Mouse (Mus musculus) lung, postnatal 0 days (tissue): ENCODE measurements around the gene Ltn1. TPM values are rescaled to one million over a fixed set of nuclear protein-coding genes. Genes with fewer than 3 reads are reported as not detected.

ENCODE experiments used
- ATAC-seq: fragments of 200-750 bp; cut with Nextera tagmentation; 2 replicates; pipeline ENCODE4 v1.8.0; 2017; ENCODE audit warnings: moderate library complexity
- DNase-seq: peaks from one replicate; pipeline ENCODE4 v3.0.0-alpha.2; 2016; ENCODE audit warnings: low spot score
- H3K27ac ChIP-seq: fragments of 300-500 bp; sonication (generic); 2 replicates; pipeline ENCODE4 v1.5.1; 2014; ENCODE audit warnings: antibody characterized with exemption, mild to moderate bottlenecking, low read length, mixed read lengths
- H3K27me3 ChIP-seq: fragments of 300-500 bp; sonication (generic); replicated peaks from 2 replicates; pipeline ENCODE4 v1.6.1; 2014; ENCODE audit warnings: low read length, mixed read lengths; ENCODE audit not compliant: insufficient read depth
- H3K36me3 ChIP-seq: fragments of 300-500 bp; sonication (generic); 2 replicates; pipeline ENCODE4 v1.6.1; 2014; ENCODE audit warnings: low read length, mixed read lengths; ENCODE audit not compliant: insufficient read depth
- H3K4me1 ChIP-seq: fragments of 300-500 bp; sonication (generic); 2 replicates; pipeline ENCODE4 v1.6.1; 2014; ENCODE audit warnings: antibody characterized with exemption, low read depth, low read length, mixed read lengths; ENCODE audit not compliant: insufficient read depth
- H3K4me2 ChIP-seq: fragments of 300-500 bp; sonication (generic); replicated peaks from 2 replicates; pipeline ENCODE4 v1.6.1; 2014; ENCODE audit warnings: low read depth, mild to moderate bottlenecking, low read length, moderate library complexity, mixed read lengths
- H3K4me3 ChIP-seq: fragments of 300-500 bp; sonication (generic); 2 replicates; pipeline ENCODE4 v1.5.1; 2014; ENCODE audit warnings: low read depth, low read length
- H3K9ac ChIP-seq: fragments of 300-500 bp; sonication (generic); replicated peaks from 2 replicates; pipeline ENCODE4 v1.6.1; 2014; ENCODE audit warnings: low read depth, mild to moderate bottlenecking
- H3K9me3 ChIP-seq: fragments of 300-500 bp; sonication (generic); 2 replicates; pipeline ENCODE4 v1.6.1; 2016; ENCODE audit warnings: low read length, mixed read lengths
- CTCF ChIP-seq: IDR thresholded peaks from 2 replicates; pipeline ENCODE4 v1.5.1; 2016; ENCODE audit warnings: antibody characterized with exemption, mild to moderate bottlenecking
- EP300 ChIP-seq: IDR thresholded peaks from 2 replicates; pipeline ENCODE4 v1.6.1; 2016; ENCODE audit warnings: antibody characterized with exemption, mild to moderate bottlenecking, control low read depth
- WGBS: fragments of 180-500 bp; shearing (Covaris S2); extraction: QIAGEN DNeasy Blood & Tissue Kit; methylation state at CpG from one replicate; pipeline ENCODE4 v1.1.7; 2014; 5-methylcytosine and 5-hydroxymethylcytosine counted together
- polyA plus RNA-seq: library from polyadenylated mRNA; unstranded; fragments of >200 nt; fragmentation: Nextera tagmentation; extraction: Ambion mirVana; gene quantifications from 2 replicates; pipeline ENCODE4 v1.2.1, GENCODE M21; 2015

Ltn1 gene
- polyA plus RNA-seq, result 13.1 and 15.0 TPM in 2 replicates

GRCm38 (mm10) chr16:87432033-87432814, at the start of gene Ltn1:
Gene Ltn1 (minus strand): TSS chr16:87432612.
- ATAC-seq (peak; percentile 100), DNase-seq (peak; percentile 100)
- WGBS, result 2% methylated on average over 55 of the region's 56 CpGs
- H3K4me1 ChIP-seq, result no peaks in the 10 kb centered on the region
- peak within 1 kb of the TSS; percentile 79 for H3K27ac ChIP-seq
- peak within 1 kb of the TSS; percentile 69 for H3K4me2 ChIP-seq
- H3K27me3 ChIP-seq, result no peaks in the 10 kb centered on the region
- no peaks in the 10 kb centered on the region for H3K9me3 ChIP-seq
- H3K36me3 ChIP-seq, result no peaks in the 10 kb centered on the region
- H3K9ac ChIP-seq, result peak within 1 kb of the TSS; percentile 81
- peak within 1 kb of the TSS; percentile 79 for H3K4me3 ChIP-seq
- peak; percentile 67 for TF ChIP-seq EP300
- TF ChIP-seq CTCF, result no peak

GRCm38 (mm10) chr16:87470579-87470978, 38.2 kb upstream of the Ltn1 start:
- H3K9me3 ChIP-seq, result no peaks in the 10 kb centered on the region
- ATAC-seq (no peak), DNase-seq (no peak)
- H3K27ac ChIP-seq, result no peak overlapping the region
- no peak overlapping the region for H3K4me2 ChIP-seq
- H3K4me3 ChIP-seq, result no peak overlapping the region
- H3K4me1 ChIP-seq, result no peaks in the 10 kb centered on the region
- peaks cover 50% of the 10 kb centered on the region; the same call in 1 of the 2 replicates for H3K36me3 ChIP-seq
- TF ChIP-seq CTCF (no peak), EP300 (no peak)
- 81% methylated on average over 4 of the region's 4 CpGs for WGBS
- no peak overlapping the region for H3K9ac ChIP-seq
- no peaks in the 10 kb centered on the region for H3K27me3 ChIP-seq

- H3K36me3 ChIP-seq, result no peaks in the 10 kb centered on the region
- H3K4me3 ChIP-seq, result no peak overlapping the region
- H3K9ac ChIP-seq, result no peak overlapping the region
- no peak overlapping the region for H3K4me2 ChIP-seq
- WGBS, result 96% methylated on average over 3 of the region's 3 CpGs
- H3K27me3 ChIP-seq, result no peaks in the 10 kb centered on the region
- no peak for TF ChIP-seq CTCF
- TF ChIP-seq EP300, result no peak
- H3K4me1 ChIP-seq, result peaks cover 5% of the 10 kb centered on the region; the same call in 1 of the 2 replicates
- no peaks in the 10 kb centered on the region for H3K9me3 ChIP-seq
- no peak for DNase-seq
- H3K27ac ChIP-seq, result no peak overlapping the region
- ATAC-seq, result no peak
Measured at GRCm38 (mm10) chr16:87458752-87459151, 26.3 kb upstream of the Ltn1 start.

GRCm38 (mm10) chr16:87455180-87455611, 22.8 kb upstream of the Ltn1 start:
- H3K27me3 ChIP-seq, result no peaks in the 10 kb centered on the region
- H3K36me3 ChIP-seq, result no peaks in the 10 kb centered on the region
- no peak for TF ChIP-seq EP300
- TF ChIP-seq CTCF, result no peak

GRCm38 (mm10) chr16:87454419-87455179, 22.2 kb upstream of the Ltn1 start, which contains the start of gene Usp16:
Gene Usp16 (plus strand): TSS chr16:87454703.
- peak; percentile 96 for DNase-seq
- Histone ChIP-seq H3K9me3 (no peaks in the 10 kb centered on the region), H3K4me3 (peak within 1 kb of the TSS; percentile 91), H3K4me1 (peaks cover 5% of the 10 kb centered on the region; the same call in 1 of the 2 replicates), H3K9ac (peak within 1 kb of the TSS; percentile 84), H3K4me2 (peak within 1 kb of the TSS; percentile 91), H3K36me3 (no peaks in the 10 kb centered on the region), H3K27me3 (no peaks in the 10 kb centered on the region), H3K27ac (peak within 1 kb of the TSS; percentile 88)
- ATAC-seq, result peak; percentile 99
- TF ChIP-seq CTCF (no peak), EP300 (no peak)
- 10% methylated on average over 38 of the region's 45 CpGs for WGBS

More at GRCm38 (mm10) chr16:87455180-87455611, 22.8 kb upstream of the Ltn1 start:
- H3K27ac ChIP-seq, result peak overlapping the region; percentile 88
- H3K4me3 ChIP-seq, result peak overlapping the region; percentile 91
- no peaks in the 10 kb centered on the region for H3K9me3 ChIP-seq
- H3K4me1 ChIP-seq, result peaks cover 5% of the 10 kb centered on the region; the same call in 1 of the 2 replicates
- WGBS, result under 1% methylated on average over 38 of the region's 38 CpGs
- DNase-seq, result peak; percentile 50
- peak overlapping the region; percentile 84 for H3K9ac ChIP-seq
- peak; percentile 75 for ATAC-seq
- H3K4me2 ChIP-seq, result peak overlapping the region; percentile 91

GRCm38 (mm10) chr16:87453226-87453625, 20.8 kb upstream of the Ltn1 start:
- Histone ChIP-seq H3K27me3 (no peaks in the 10 kb centered on the region), H3K4me1 (peaks cover 5% of the 10 kb centered on the region; the same call in 1 of the 2 replicates), H3K36me3 (no peaks in the 10 kb centered on the region), H3K4me2 (no peak overlapping the region), H3K9ac (no peak overlapping the region), H3K4me3 (no peak overlapping the region), H3K27ac (no peak overlapping the region), H3K9me3 (no peaks in the 10 kb centered on the region)
- no peak for DNase-seq
- WGBS, result 76% methylated on average over 2 of the region's 2 CpGs
- TF ChIP-seq CTCF, result no peak
- no peak for TF ChIP-seq EP300
- no peak for ATAC-seq
